Mouse (Mus musculus): ENCODE data around the gene Pja2. TPM values are rescaled to one million over a fixed set of nuclear protein-coding genes. Genes with fewer than 3 reads are reported as not detected.
"Not testable (repeated sequence)": the region's sequence is repeated elsewhere in the genome, so short reads cannot be mapped to it uniquely, and the experiment has no call there.

Pja2 gene
- polyA plus RNA-seq, 1 experiment from 2014 or later: 90.2 TPM

GRCm38 (mm10) chr17:64276666-64277065 is 55.0 kb downstream of the Pja2 start:
- Histone ChIP-seq H3K27me3 (no peaks in the 10 kb centered on the region), H3K9ac (no peak overlapping the region), H3K9me3 (replicated peaks) (no peaks in the 10 kb centered on the region), H3K27ac (no peak overlapping the region), H3K4me2 (no peak overlapping the region), H3K4me1 (no peaks in the 10 kb centered on the region), H3K36me3 (ENCODE audit: poor library complexity, severe bottlenecking) (peaks cover 30% of the 10 kb centered on the region), H3K4me3 (no peak overlapping the region)
- ATAC-seq: no peak
- 85% methylated on average over 5 of the region's 5 CpGs for WGBS

GRCm38 (mm10) chr17:64275188-64275587 is 56.5 kb downstream of the Pja2 start:
- H3K4me2 ChIP-seq: no peak overlapping the region
- H3K9me3 ChIP-seq (replicated peaks): no peaks in the 10 kb centered on the region
- H3K4me3 ChIP-seq: no peak overlapping the region
- peaks cover 24% of the 10 kb centered on the region for H3K36me3 ChIP-seq (ENCODE audit: poor library complexity, severe bottlenecking)
- H3K9ac ChIP-seq: no peak overlapping the region
- no peak; the same call in 1 of the 2 replicates for ATAC-seq
- WGBS: 82% methylated on average over 4 of the region's 4 CpGs
- no peaks in the 10 kb centered on the region for H3K27me3 ChIP-seq
- H3K27ac ChIP-seq: no peak overlapping the region
- H3K4me1 ChIP-seq: no peaks in the 10 kb centered on the region

DNA sequence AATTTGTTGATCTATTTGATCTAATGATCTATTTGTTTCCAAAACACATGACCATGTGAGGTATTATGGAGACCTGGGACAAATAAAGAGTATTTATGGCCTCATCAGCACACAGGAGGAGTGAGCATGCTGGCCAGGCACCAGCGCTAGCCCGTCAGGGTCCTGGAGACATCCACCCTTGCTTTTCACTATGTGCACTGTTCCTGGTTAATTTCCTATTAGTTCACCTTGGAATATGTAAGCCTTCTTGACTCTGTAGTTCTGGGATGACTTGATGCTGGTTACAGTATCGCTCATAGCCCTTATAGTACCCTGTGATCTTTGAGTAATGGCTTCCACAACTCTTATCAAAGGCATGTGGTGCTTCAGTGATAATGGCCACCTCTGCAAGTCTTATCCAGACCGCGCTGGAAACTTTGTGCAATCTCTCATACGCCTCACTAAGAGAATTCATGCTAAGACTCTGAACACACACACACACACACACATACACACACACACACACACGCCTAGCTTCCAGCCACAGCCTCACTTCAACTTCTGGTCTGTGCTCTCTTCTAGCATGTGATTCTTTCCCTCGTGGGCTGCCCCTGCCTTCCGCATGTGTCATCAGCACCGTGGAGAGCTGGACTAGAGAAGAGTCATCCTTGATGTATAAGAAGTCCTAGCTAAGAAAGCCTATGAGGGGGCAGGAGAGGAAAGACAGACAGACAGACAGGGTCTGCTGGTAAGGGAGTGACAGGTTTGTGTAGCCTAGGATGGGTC is 57.2 kb downstream of the Pja2 start:
- no peak for ATAC-seq
- 95% methylated on average over 10 of the region's 10 CpGs for WGBS
- no peaks in the 10 kb centered on the region for H3K27me3 ChIP-seq
- no peak overlapping the region for H3K9ac ChIP-seq
- H3K36me3 ChIP-seq (ENCODE audit: poor library complexity, severe bottlenecking): peaks cover 17% of the 10 kb centered on the region
- no peaks in the 10 kb centered on the region for H3K4me1 ChIP-seq
- no peak overlapping the region for H3K27ac ChIP-seq
- no peak overlapping the region for H3K4me3 ChIP-seq
- no peaks in the 10 kb centered on the region for H3K9me3 ChIP-seq (replicated peaks)
- H3K4me2 ChIP-seq: no peak overlapping the region

GRCm38 (mm10) chr17:64260571-64260970 is 71.1 kb downstream of the Pja2 start:
- WGBS: 73% methylated on average over 1 of the region's 1 CpGs
- Histone ChIP-seq H3K4me1 (no peaks in the 10 kb centered on the region), H3K9me3 (replicated peaks) (no peaks in the 10 kb centered on the region), H3K27me3 (no peaks in the 10 kb centered on the region), H3K4me3 (no peak overlapping the region), H3K27ac (no peak overlapping the region), H3K36me3 (ENCODE audit: poor library complexity, severe bottlenecking) (no peaks in the 10 kb centered on the region), H3K4me2 (no peak overlapping the region), H3K9ac (no peak overlapping the region)
- no peak for ATAC-seq

- H3K9me3 ChIP-seq (replicated peaks): no peaks in the 10 kb centered on the region
- no peaks in the 10 kb centered on the region for H3K36me3 ChIP-seq (ENCODE audit: poor library complexity, severe bottlenecking)
- H3K9ac ChIP-seq: no peak overlapping the region
- no peak for ATAC-seq
- no peak overlapping the region for H3K4me3 ChIP-seq
- 49% methylated on average over 3 of the region's 3 CpGs for WGBS
- no peak overlapping the region for H3K4me2 ChIP-seq
- H3K27me3 ChIP-seq: no peaks in the 10 kb centered on the region
- H3K4me1 ChIP-seq: no peaks in the 10 kb centered on the region
- no peak overlapping the region for H3K27ac ChIP-seq
Measured at GRCm38 (mm10) chr17:64248246-64248645, 83.5 kb downstream of the Pja2 start.

DNA sequence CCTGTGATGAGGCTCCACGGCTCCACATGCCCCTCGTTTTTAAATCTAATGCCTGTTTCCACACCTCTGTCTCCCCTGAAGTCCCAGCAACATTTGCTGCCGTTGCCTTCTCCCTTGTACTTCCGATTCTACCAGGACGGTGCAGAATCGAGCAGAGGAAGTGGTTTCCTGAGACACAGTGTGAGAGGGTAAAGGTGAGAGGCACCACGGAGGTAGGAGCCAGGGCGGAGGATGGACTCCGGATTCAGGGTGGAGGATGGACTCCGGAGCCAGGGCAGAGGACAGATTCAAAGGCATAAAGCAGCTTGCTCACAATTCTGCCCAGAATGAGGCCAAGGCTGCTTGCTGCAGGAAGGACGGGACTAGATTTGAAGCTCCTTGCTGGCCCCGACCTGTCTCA is 88.8 kb downstream of the Pja2 start:
- Histone ChIP-seq H3K4me2 (no peak overlapping the region), H3K27ac (no peak overlapping the region), H3K4me1 (no peaks in the 10 kb centered on the region), H3K9me3 (replicated peaks) (no peaks in the 10 kb centered on the region), H3K27me3 (no peaks in the 10 kb centered on the region), H3K9ac (no peak overlapping the region), H3K36me3 (ENCODE audit: poor library complexity, severe bottlenecking) (no peaks in the 10 kb centered on the region), H3K4me3 (no peak overlapping the region)
- 83% methylated on average over 12 of the region's 12 CpGs for WGBS
- ATAC-seq: no peak

DNA sequence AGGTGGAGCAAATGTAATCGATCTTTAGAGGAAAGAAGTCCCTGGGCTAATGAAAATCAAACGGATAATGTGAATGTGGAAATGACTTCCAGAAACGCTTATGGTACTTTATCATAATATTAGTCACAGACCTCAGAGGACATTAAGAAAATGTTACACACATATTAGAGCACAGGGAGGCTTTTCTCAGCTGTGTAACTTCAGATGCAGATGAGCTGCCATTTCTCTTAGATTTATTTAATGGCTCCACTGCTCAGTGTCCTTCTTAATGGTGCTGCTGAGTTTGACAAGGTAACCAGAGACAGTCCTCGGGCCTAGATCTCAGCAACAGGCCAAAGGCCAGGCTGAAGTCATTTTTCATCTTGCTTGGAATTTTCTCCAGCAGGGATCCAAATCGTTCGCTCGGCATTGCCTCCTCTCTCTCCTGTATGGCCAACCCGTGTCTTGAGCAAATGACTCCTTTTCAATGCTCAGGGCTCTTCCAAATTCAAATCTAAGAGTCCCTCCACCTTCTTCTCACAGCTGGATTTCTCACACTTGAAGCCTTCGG is 89.3 kb downstream of the Pja2 start:
- H3K4me2 ChIP-seq: no peak overlapping the region
- no peak for ATAC-seq
- no peaks in the 10 kb centered on the region for H3K9me3 ChIP-seq (replicated peaks)
- H3K27ac ChIP-seq: no peak overlapping the region
- no peak overlapping the region for H3K9ac ChIP-seq
- WGBS: 85% methylated on average over 9 of the region's 9 CpGs
- H3K36me3 ChIP-seq (ENCODE audit: poor library complexity, severe bottlenecking): no peaks in the 10 kb centered on the region
- H3K27me3 ChIP-seq: no peaks in the 10 kb centered on the region
- H3K4me1 ChIP-seq: no peaks in the 10 kb centered on the region
- no peak overlapping the region for H3K4me3 ChIP-seq

DNA sequence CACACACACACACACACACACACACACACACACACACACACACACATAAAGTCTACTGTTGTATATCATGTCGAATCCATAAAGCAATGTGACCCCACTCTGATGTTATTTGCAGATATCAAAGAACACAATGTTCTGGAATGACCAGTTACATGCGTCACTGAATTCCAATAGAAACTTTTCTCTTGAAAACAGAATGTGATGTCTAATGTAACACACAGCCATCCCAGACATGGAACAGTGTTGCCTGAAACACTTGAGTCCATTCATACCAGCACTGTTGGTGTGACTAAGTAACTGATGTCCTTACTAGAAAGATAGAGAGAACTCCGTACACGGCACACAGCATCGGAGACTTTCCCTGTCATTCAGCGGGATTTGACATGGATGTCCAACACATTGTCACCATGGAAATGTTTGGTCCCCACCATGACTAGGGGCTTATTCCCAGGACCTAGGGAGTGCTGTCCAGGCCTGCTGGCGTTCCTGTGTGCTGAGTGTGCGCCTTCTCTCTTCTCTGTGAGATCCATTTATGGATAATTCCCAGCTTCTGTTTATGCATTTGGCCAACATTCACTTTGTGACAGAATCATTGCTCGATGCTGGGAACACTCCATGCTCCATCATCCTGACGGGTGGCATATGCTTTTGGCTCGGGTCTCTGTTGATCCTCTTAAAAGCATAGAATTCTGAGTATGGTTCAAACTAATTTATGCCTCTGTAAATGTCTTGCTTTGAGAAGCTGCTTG is 90.0 kb downstream of the Pja2 start:
- Histone ChIP-seq H3K27me3 (no peaks in the 10 kb centered on the region), H3K4me3 (no peak overlapping the region), H3K27ac (no peak overlapping the region), H3K9me3 (replicated peaks) (no peaks in the 10 kb centered on the region), H3K9ac (no peak overlapping the region), H3K4me2 (no peak overlapping the region), H3K36me3 (ENCODE audit: poor library complexity, severe bottlenecking) (no peaks in the 10 kb centered on the region), H3K4me1 (no peaks in the 10 kb centered on the region)
- peak; percentile 61; the same call in 1 of the 2 replicates for ATAC-seq
- 83% methylated on average over 11 of the region's 11 CpGs for WGBS

DNA sequence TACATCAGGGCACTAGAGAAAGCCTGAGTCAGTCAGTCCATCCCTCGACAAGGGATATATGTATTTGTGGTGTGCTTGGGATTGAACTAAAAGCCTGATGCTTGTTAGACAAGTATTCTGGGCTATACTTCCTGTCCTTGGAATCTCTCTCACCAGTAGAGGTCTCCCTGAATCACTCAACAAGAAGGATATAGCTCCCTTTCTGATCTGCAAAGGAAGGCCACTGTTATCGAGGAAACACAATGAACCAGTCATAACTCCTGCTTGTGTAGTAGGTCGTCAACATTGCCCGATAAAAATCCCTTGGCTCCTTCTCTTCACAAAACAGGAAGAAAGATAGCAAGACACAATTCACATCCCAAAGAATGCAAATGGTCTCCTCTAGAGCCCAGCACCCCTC is 99.6 kb downstream of the Pja2 start:
- H3K36me3 ChIP-seq (ENCODE audit: poor library complexity, severe bottlenecking): no peaks in the 10 kb centered on the region
- H3K27ac ChIP-seq: no peak overlapping the region
- H3K9me3 ChIP-seq (replicated peaks): no peaks in the 10 kb centered on the region
- ATAC-seq: no peak
- no peak overlapping the region for H3K4me3 ChIP-seq
- WGBS: 86% methylated on average over 4 of the region's 4 CpGs
- no peaks in the 10 kb centered on the region for H3K27me3 ChIP-seq
- H3K4me1 ChIP-seq: no peaks in the 10 kb centered on the region
- no peak overlapping the region for H3K4me2 ChIP-seq
- no peak overlapping the region for H3K9ac ChIP-seq

DNA sequence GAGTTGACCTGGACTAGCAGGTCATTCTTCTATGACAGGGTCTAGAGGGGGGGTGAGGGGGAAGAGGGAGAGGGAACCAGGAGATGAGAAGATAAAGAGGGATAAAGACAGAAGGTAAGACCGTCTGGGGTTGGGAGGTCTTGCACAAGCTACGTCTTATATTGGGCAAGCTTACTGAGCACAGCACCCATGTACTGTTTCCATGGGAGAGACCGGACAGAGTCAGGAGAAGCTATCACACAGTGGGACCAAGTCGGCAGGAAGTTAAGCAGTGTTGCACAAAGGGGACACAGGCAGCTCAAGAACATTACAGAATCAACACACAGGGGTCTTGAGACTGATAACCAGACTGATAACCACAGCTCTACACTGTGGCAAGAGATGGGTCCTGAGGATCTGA is 100.1 kb downstream of the Pja2 start:
- H3K36me3 ChIP-seq (ENCODE audit: poor library complexity, severe bottlenecking); H3K4me2 ChIP-seq; H3K9me3 ChIP-seq (replicated peaks); H3K4me1 ChIP-seq; ATAC-seq; H3K4me3 ChIP-seq; H3K9ac ChIP-seq; H3K27ac ChIP-seq; H3K27me3 ChIP-seq: not testable (repeated sequence)
- WGBS: 94% methylated on average over 4 of the region's 4 CpGs

GRCm38 (mm10) chr17:64231172-64231571 is 100.5 kb downstream of the Pja2 start:
- no peak overlapping the region for H3K4me3 ChIP-seq
- no peaks in the 10 kb centered on the region for H3K4me1 ChIP-seq
- no peaks in the 10 kb centered on the region for H3K9me3 ChIP-seq (replicated peaks)
- no peaks in the 10 kb centered on the region for H3K27me3 ChIP-seq
- H3K27ac ChIP-seq: no peak overlapping the region
- no peak overlapping the region for H3K4me2 ChIP-seq
- H3K9ac ChIP-seq: no peak overlapping the region
- no peaks in the 10 kb centered on the region for H3K36me3 ChIP-seq (ENCODE audit: poor library complexity, severe bottlenecking)
- ATAC-seq: no peak
- WGBS: 81% methylated on average over 8 of the region's 8 CpGs
